Mouse (Mus musculus): ENCODE measurements around the gene Susd4.

GRCm38 (mm10) chr1:182729002-182729401 lies 34.7 kb upstream of the Susd4 start:
- TF ChIP-seq POLR2A (IDR thresholded peaks at IDR 0.05; ENCODE audit: insufficient read depth, low read depth, low read length) (no peak), CTCF (IDR thresholded peaks at IDR 0.05; ENCODE audit: insufficient read depth, low read depth, low read length) (no peak)
